Mouse (Mus musculus) C2C12 (cell line): ENCODE data around the gene Baz1a. TPM values are rescaled to one million over a fixed set of nuclear protein-coding genes. Genes with fewer than 3 reads are reported as not detected.

ENCODE experiments used
- H3K27me3 ChIP-seq: one replicate; pipeline ENCODE4 v1.6.1; 2011; ENCODE audit not compliant: control insufficient read depth, insufficient read depth, insufficient read length
- H3K36me3 ChIP-seq: one replicate; pipeline ENCODE4 v1.6.1; 2011; ENCODE audit not compliant: control insufficient read depth, insufficient read depth
- H3K4me3 ChIP-seq: one replicate; pipeline ENCODE4 v1.5.1; 2011; ENCODE audit warnings: mild to moderate bottlenecking, control low read depth; ENCODE audit not compliant: poor library complexity, insufficient read depth, severe bottlenecking
- H3K79me2 ChIP-seq: one replicate; pipeline ENCODE4 v1.6.1; 2011; ENCODE audit not compliant: control insufficient read depth, insufficient read depth
- H3K79me3 ChIP-seq: one replicate; pipeline ENCODE4 v1.6.1; 2011; ENCODE audit warnings: low read depth, control low read depth
- H3ac ChIP-seq: one replicate; pipeline ENCODE3; 2011; ENCODE audit warnings: low read depth; ENCODE audit not compliant: control insufficient read depth, insufficient read length
- CEBPB ChIP-seq: IDR thresholded peaks from one replicate; pipeline ENCODE4 v1.6.1; 2011; ENCODE audit warnings: low read depth, mild to moderate bottlenecking, control low read depth, moderate library complexity
- CTCF ChIP-seq: IDR thresholded peaks from one replicate; pipeline ENCODE4 v1.5.1; 2011; ENCODE audit not compliant: control insufficient read depth, insufficient read depth, insufficient read length
- FOSL1 ChIP-seq: IDR thresholded peaks from one replicate; pipeline ENCODE4 v1.8.0; 2011; ENCODE audit warnings: mild to moderate bottlenecking, low read length; ENCODE audit not compliant: poor library complexity, insufficient read depth, severe bottlenecking
- MAX ChIP-seq: IDR thresholded peaks from one replicate; pipeline ENCODE4 v1.6.1; 2011; ENCODE audit warnings: mild to moderate bottlenecking, control low read depth
- MYOD1 ChIP-seq: IDR thresholded peaks from one replicate; pipeline ENCODE4 v1.6.1; 2011; ENCODE audit warnings: low read depth; ENCODE audit not compliant: control insufficient read depth, insufficient read length
- MYOG ChIP-seq: IDR thresholded peaks from one replicate; pipeline ENCODE4 v1.6.1; 2011; ENCODE audit not compliant: control insufficient read depth, insufficient read length; ENCODE audit errors: extremely low read depth
- USF1 ChIP-seq: IDR thresholded peaks from one replicate; pipeline ENCODE4 v1.6.1; 2011; ENCODE audit warnings: low read depth, mild to moderate bottlenecking, control low read depth, moderate library complexity
- long read RNA-seq, 2 experiments: library from polyadenylated mRNA; unstranded; transcript quantifications; one replicate each; pipeline ENCODE4 v2.0.0; 2019 to 2020
- polyA plus RNA-seq: library from polyadenylated mRNA; unstranded; fragments of >200 nt; fragmentation: generic; extraction: Trizol; gene quantifications from one replicate; pipeline ENCODE4 v1.2.1, GENCODE M21; 2012; ENCODE audit warnings: missing spikeins

The Baz1a gene
- 11.3 TPM for polyA plus RNA-seq
- long read RNA-seq, experiment 1, partial matches to known transcripts = 3 of 5 reads
- long read RNA-seq, experiment 1, other reads (novel, unspliced or antisense) = 2 of 5 reads
- long read RNA-seq, experiment 2, partial matches to known transcripts = 9 of 12 reads
- long read RNA-seq, experiment 2, other reads (novel, unspliced or antisense) = 3 of 12 reads

DNA sequence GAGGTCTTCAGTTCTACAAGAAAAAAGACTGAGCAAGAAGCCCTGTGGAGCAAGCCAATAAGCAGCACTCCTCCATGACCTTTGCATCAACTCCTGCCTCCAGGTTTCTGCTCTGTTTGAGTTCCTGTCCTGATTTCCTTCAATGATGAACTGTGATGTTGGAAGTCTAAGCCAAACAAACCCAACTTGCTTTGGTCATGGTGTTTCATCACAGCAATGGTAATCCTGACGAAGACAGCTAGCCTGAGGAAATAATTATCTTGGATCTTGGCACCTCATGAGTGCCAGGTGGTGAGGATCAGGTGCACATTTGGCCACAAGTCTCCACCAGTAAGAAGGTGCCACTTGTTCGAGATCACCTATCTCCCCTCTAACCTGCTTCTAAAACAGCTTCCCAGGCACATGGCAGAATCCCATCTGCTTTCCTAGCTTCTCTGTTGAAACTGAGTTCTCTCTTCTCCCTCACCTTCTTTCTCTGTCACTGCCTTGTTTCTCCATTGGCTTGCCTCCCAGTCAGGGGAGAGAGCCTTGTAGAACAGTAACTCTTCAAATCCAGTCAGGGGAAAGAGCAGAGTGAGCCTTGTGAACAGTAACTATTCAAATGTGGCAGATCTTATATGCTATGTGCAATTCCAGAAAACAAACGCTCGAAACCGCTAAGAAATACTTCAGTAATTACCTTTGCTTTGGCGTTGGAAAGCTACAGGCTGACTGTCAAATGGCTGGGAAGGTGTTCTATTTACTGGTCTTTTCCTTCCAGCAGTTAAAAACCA lies at the start of gene Baz1a:
TSS of gene Baz1a (minus strand) at position 723 of the 773 bp plus-strand sequence.
- Histone ChIP-seq H3K79me2 (no peaks in the 10 kb centered on the region), H3K4me3 (no peak within 1 kb of the TSS), H3K79me3 (no peaks in the 10 kb centered on the region), H3K36me3 (no peaks in the 10 kb centered on the region), H3ac (no peak within 1 kb of the TSS), H3K27me3 (no peaks in the 10 kb centered on the region)
- TF ChIP-seq MYOD1 (no peak), CEBPB (no peak), USF1 (no peak)

DNA sequence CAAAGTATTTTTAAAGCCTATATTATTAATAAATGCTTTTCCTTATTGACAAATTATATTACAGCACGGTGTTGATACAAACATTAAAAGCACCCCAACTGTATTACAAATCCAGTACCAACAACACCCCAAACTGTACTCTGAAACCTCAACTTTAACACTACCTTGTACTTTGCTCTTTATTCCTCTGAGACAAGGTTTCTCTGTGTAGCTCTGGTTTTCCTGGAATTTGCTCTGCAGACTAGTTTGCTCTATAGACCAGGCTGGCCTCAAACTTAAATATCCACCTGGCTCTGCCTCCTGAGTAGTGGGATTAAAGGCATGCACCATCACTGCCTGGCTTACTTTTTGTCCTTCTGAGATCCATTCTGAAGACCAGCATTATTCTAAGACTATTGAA lies 48.0 kb upstream of the Baz1a start:
- Histone ChIP-seq H3K79me3 (no peaks in the 10 kb centered on the region), H3K36me3 (peaks cover 17% of the 10 kb centered on the region), H3K4me3 (no peak overlapping the region), H3K79me2 (no peaks in the 10 kb centered on the region), H3ac (no peak overlapping the region), H3K27me3 (no peaks in the 10 kb centered on the region)
- TF ChIP-seq MYOD1 (no peak), CTCF (no peak), FOSL1 (no peak), MAX (no peak), MYOG (no peak), USF1 (no peak)

DNA sequence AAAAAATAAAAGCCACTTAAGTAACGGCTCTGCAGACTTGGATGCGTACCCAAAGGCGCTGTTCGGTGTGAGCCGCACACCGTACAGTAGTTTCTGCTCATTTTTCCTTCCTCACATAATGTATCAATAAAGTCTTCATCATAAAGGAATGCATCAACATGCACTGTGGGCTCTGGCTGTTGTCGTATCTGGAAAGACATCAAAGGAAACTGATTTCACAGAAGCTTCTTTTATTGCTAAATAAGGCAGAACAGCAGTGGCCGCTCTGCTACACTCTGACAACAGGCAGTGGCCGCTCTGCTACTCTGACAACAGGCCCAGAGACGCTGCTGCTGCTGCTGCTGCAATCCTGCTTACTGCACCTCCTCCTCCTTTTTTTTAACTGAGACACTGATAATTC lies 46.9 kb upstream of the Baz1a start:
- TF ChIP-seq USF1 (no peak), FOSL1 (no peak), MYOD1 (no peak), CEBPB (no peak), MAX (no peak), CTCF (no peak), MYOG (no peak)
- Histone ChIP-seq H3K36me3 (peaks cover 17% of the 10 kb centered on the region), H3K79me2 (no peaks in the 10 kb centered on the region), H3ac (no peak overlapping the region), H3K27me3 (no peaks in the 10 kb centered on the region), H3K79me3 (no peaks in the 10 kb centered on the region), H3K4me3 (no peak overlapping the region)

GRCm38 (mm10) chr12:55060212-55060898 lies 46.2 kb upstream of the Baz1a start:
- Histone ChIP-seq H3K79me2 (no peaks in the 10 kb centered on the region), H3ac (no peak overlapping the region), H3K36me3 (peaks cover 17% of the 10 kb centered on the region), H3K4me3 (no peak overlapping the region), H3K27me3 (no peaks in the 10 kb centered on the region), H3K79me3 (no peaks in the 10 kb centered on the region)
- TF ChIP-seq MYOG (no peak), CEBPB (no peak), FOSL1 (no peak), MYOD1 (no peak), MAX (no peak), USF1 (no peak), CTCF (no peak)

DNA sequence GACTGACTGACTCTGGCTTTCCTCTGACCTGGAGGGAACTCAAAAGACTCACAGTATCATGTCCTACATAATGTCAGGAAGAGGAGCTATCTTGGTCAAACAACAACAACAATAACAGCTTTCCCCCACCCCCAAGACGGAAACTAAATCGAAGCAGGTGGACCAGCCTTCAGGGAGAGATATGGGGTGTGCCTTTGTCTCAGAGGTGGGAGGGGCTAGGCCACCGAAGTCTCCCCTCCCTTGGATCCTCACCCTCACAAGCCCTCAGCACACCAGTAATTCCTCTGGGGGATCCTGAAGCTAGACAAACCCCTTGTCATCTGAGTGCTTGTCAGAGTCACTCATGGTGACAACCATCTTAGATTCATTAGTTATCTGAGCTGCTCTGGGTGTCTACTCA lies 45.7 kb upstream of the Baz1a start:
- TF ChIP-seq CEBPB = no peak
- no peak for TF ChIP-seq MYOD1
- Histone ChIP-seq H3ac (no peak overlapping the region), H3K4me3 (no peak overlapping the region), H3K79me3 (no peaks in the 10 kb centered on the region), H3K79me2 (no peaks in the 10 kb centered on the region), H3K36me3 (peaks cover 17% of the 10 kb centered on the region), H3K27me3 (no peaks in the 10 kb centered on the region)
